Mouse (Mus musculus) CH12.LX (cell line): ENCODE data around the gene G6pc.

Experiments
- BHLHE40 ChIP-seq: IDR thresholded peaks from 2 replicates; pipeline ENCODE4 v1.6.1; 2011; ENCODE audit warnings: mild to moderate bottlenecking, low read depth, low read length, improper control_type of control experiment
- CHD2 ChIP-seq: IDR thresholded peaks from 2 replicates; pipeline ENCODE4 v1.6.1; 2011; ENCODE audit warnings: low read length, improper control_type of control experiment
- CTCF ChIP-seq, 2 experiments: IDR thresholded peaks in 1 of 2; conservative IDR thresholded peaks in 1 of 2; 2 replicates each; pipeline ENCODE4 v1.5.1; 2011 to 2012; ENCODE audit warnings: low read depth in 2 of 2, low read length in 2 of 2, improper control_type of control experiment in 1 of 2, inconsistent platforms in 1 of 2, mild to moderate bottlenecking in 1 of 2, moderate library complexity in 1 of 2
- ELF1 ChIP-seq: IDR thresholded peaks from 2 replicates; pipeline ENCODE4 v1.6.1; 2014; ENCODE audit warnings: low read depth, mild to moderate bottlenecking, inconsistent platforms, low read length, improper control_type of control experiment
- EP300 ChIP-seq: IDR thresholded peaks from 2 replicates; pipeline ENCODE4 v1.6.1; 2011; ENCODE audit warnings: low read length, improper control_type of control experiment
- GABPA ChIP-seq: IDR thresholded peaks from 2 replicates; pipeline ENCODE4 v1.6.1; 2012; ENCODE audit warnings: low read depth, low read length, improper control_type of control experiment, inconsistent platforms; ENCODE audit not compliant: insufficient replicate concordance
- HCFC1 ChIP-seq: IDR thresholded peaks from 2 replicates; pipeline ENCODE4 v1.6.1; 2012; ENCODE audit warnings: low read depth, mild to moderate bottlenecking, inconsistent platforms, low read length, improper control_type of control experiment
- IRF4 ChIP-seq: IDR thresholded peaks from 2 replicates; pipeline ENCODE4 v1.6.1; 2014; ENCODE audit warnings: low read depth, mild to moderate bottlenecking, inconsistent platforms, low read length, improper control_type of control experiment
- KAT2A ChIP-seq: IDR thresholded peaks from 2 replicates; pipeline ENCODE4 v1.6.1; 2012; ENCODE audit warnings: low read length, improper control_type of control experiment, inconsistent platforms; ENCODE audit not compliant: insufficient replicate concordance
- POLR2A ChIP-seq: IDR thresholded peaks from 2 replicates; pipeline ENCODE4 v1.6.1; 2011; ENCODE audit warnings: low read depth, mild to moderate bottlenecking, improper control_type of control experiment, low read length
- RCOR1 ChIP-seq: conservative IDR thresholded peaks from 2 replicates; pipeline ENCODE4 v1.6.1; 2012; ENCODE audit warnings: low read depth, mild to moderate bottlenecking, inconsistent platforms, low read length, improper control_type of control experiment
- SIN3A ChIP-seq: IDR thresholded peaks from 2 replicates; pipeline ENCODE4 v1.6.1; 2012; ENCODE audit warnings: low read length, improper control_type of control experiment, inconsistent platforms
- USF1 ChIP-seq: IDR thresholded peaks from 2 replicates; pipeline ENCODE4 v1.6.1; 2014; ENCODE audit warnings: low read depth, mild to moderate bottlenecking, inconsistent platforms, low read length, improper control_type of control experiment
- USF2 ChIP-seq: conservative IDR thresholded peaks from 2 replicates; pipeline ENCODE4 v1.6.1; 2011; ENCODE audit warnings: low read depth, low read length, improper control_type of control experiment

- no peak for TF ChIP-seq USF2
- no peak for TF ChIP-seq CHD2
- no peak for TF ChIP-seq CTCF (conservative IDR thresholded peaks at IDR 0.05 in 1 of 2, IDR thresholded peaks at IDR 0.05 in 1 of 2; ENCODE audit: low read depth in 2 of 2, low read length in 2 of 2)
- no peak for TF ChIP-seq POLR2A
- no peak for TF ChIP-seq EP300
- no peak for TF ChIP-seq SIN3A
- no peak for TF ChIP-seq IRF4
- no peak for TF ChIP-seq GABPA
- TF ChIP-seq ELF1 = no peak
- TF ChIP-seq KAT2A = no peak
- TF ChIP-seq BHLHE40 = no peak
- TF ChIP-seq USF1 = no peak
- no peak for TF ChIP-seq HCFC1
- no peak for TF ChIP-seq RCOR1
Observed at GRCm38 (mm10) chr11:101338123-101338760, 29.1 kb upstream of the G6pc start.
